Mouse (Mus musculus): ENCODE results near the gene 2410131K14Rik.

The 2410131K14Rik gene

DNA sequence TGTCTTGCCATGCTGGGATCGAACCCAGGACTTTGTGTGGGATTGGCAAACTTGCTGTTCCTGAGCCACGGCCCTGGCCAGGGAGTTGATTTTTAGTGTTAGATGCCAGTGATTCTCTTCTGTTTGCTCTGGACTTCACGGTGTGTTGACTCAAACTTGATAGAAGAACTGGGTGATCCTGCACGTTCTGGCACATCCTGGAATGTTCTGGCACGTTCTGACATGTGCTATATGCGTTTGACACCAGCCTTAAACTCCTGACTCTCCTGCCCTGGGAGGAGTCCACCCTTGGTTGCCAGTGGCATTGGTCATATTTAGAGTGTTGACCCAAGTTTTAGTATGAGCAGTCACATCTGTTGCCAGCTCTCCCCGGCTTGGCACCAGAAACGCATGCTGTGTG lies 17.4 kb downstream of the 2410131K14Rik start:
- DNase-seq, result no peak

DNA sequence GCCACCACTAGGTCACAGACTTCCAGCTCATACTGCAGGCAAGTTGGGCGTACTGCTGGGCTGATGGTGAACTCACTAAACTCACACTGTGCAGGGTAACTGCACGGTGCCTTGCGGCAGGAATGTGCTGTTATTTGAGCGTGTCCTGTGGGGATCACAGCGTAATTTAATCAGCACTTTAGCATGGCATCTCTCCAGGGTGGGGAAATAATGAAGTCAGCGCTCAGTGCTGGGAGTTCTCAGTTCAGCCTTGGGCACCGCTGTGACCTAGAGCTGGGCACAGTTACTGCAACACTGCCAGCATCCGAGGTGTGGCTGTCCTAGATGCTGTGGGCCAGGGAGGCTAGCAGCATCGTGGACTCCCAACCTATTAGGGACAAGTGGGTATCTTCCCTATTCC lies 19.3 kb downstream of the 2410131K14Rik start:
- no peak for DNase-seq

- DNase-seq, result no peak
Observed at GRCm38 (mm10) chr5:118265366-118265765, 20.3 kb downstream of the 2410131K14Rik start.

GRCm38 (mm10) chr5:118266309-118266708 lies 21.3 kb downstream of the 2410131K14Rik start:
- DNase-seq, result peak; percentile 29

- peak; percentile 85 for DNase-seq
Observed at GRCm38 (mm10) chr5:118268987-118269386, 24.0 kb downstream of the 2410131K14Rik start.

DNA sequence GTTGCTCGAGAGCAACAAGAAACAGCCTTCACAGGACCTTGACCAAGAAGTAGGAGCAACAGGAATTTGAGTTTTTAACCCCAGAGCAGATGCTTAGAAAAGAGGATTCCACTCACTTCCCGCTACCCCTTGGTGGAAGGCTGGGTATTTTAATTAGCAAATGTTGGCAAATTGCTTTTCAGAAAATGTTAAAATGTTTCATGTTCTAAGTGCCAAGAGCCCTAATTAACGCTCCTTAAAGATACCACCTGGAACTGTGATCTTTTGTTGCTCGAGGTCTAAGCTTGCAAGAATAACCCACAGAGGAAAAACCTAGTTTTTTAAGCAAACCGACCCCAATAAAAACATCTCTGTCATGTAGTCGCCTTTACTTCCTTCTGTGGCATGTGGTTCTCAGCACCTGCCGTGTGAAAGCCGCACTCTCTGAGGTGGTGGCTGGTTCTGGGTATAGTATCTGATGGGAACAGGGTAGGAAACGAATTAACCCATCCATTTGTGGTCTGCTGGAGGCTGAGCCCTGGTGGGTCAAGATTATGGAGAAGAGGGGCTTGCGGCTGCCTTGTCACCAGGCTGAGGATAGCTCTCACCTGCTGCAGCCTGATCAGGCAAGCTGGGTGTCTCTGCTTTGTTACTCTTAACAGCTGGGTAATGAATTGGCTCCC lies 26.6 kb downstream of the 2410131K14Rik start:
- peak; percentile 56 for DNase-seq

GRCm38 (mm10) chr5:118273446-118273845 lies 28.4 kb downstream of the 2410131K14Rik start:
- no peak for DNase-seq

DNA sequence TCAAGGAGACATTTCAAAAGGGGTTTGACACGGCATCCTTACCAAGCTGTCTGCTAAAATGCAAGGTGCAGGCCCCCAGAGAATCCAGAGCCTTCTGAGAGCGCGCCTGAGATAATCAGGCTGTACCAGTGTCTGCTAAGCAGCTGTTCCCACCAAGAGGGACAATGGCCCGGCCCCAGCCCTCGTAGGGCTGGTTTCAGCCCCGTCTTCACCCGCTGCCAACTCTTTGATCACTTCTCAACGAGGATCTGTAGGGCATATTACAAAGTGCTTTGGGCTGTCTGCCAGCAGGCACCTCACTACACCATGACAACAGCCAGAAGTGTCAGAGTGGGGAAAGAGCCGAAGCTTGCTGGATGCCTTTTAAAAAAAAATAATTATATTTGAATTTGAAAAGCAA lies 29.5 kb downstream of the 2410131K14Rik start:
- DNase-seq, result no peak

- DNase-seq, result no peak
Observed at GRCm38 (mm10) chr5:118276281-118276680, 31.3 kb downstream of the 2410131K14Rik start.

DNA sequence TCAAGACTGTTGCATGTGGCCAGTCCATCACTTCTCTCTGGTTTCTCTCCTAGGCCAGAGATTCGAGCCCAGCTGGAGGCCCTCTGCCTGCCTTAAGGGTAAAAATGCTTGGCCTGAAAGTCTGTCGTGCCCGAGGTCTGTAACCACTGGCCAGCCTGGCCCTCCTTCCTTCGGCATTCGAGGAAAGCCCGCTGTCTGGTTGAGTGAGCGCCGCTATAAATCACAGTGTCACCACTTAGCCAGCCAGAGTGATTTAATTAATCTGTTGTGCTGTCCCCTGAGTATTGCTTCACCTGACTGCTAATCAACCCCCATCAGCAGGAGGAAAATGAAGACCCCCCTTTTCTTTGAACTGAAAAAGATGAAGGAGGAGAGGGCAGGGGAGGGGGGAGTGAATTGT lies 31.7 kb downstream of the 2410131K14Rik start:
- no peak for DNase-seq

GRCm38 (mm10) chr5:118277741-118278495 lies 32.9 kb downstream of the 2410131K14Rik start:
- DNase-seq, result no peak

DNA sequence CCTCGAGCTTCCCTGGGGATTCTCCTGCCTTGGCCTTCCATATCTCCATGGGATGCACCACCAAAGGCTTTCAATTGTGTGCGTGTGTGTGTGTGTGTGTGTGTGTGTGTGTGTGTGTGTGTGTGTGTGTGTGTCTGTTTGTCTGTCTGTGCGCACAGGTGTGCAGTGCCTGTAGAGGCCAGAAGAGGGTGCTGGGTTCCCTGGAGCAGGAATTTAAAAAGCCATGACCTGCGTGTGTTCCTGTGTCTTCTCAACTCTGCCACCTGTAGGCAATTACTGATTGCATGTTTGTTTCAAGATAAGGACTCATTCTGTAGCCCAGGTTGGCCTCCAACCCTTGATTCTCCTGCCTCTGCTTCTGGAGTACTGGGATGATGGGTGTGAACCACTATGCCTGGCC lies 46.4 kb downstream of the 2410131K14Rik start:
- no peak for DNase-seq

DNA sequence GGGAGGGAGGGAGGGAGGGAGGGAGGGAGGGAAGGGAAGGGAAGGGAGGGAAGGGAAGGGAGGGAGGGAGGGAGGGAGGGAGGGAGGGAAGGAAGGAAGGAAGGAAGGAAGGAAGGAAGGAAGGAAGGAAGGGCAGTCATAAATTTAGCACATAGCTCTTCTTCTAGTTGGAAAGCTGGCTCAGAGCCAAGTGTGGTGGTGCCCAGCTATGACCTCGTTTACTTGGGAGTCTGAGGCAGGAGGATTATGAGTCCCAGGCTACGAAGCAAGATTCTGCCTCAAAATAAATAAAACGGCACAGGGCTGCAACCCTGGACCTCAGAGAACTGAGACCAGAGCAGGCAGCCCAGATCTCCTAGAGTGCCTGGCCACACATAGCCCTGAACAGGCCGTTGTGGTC lies 47.4 kb downstream of the 2410131K14Rik start:
- no peak for DNase-seq

GRCm38 (mm10) chr5:118294086-118294864 lies 49.2 kb downstream of the 2410131K14Rik start:
- no peak for DNase-seq

DNA sequence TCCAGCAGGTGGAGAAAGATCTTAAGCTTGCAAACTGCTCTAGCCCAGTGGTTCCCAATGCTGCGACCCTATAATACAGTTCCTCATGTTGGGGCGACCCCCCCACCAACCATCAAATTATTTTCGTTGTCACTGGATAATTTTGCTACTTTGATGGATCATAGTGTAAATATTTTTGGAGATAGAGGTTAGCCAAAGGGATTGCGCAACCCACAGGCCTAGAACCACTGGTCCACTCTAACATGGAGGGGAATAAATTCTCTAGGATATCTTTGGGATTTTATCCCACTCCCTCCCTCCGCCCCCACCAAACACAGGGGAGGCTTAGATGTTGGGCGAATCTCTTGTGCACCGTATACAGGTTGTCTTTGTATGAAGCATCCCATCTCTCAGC lies 49.8 kb downstream of the 2410131K14Rik start:
- no peak for DNase-seq

DNA sequence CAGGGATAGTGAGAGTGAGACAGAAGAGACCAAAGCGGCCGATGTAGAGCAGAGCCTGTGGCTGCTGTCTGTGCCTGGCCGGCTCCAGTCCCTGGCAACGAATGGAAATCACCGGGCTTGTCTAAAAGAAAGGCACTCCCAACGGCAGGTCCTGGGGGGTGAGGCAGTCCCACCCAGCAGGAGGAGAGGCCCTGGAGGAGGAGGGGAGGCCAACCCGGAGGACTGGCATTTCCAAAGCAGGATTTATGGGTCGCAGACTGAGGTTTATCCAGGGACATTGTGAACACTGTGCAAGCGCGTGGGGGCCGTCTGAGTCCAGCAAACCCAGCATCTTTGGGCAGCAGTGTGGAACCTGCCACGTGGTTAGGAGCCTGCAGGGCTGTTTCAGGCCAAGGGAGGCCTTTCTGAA lies 52.3 kb downstream of the 2410131K14Rik start:
- DNase-seq, result no peak

GRCm38 (mm10) chr5:118299720-118300400 lies 54.8 kb downstream of the 2410131K14Rik start:
- no peak for DNase-seq

- no peak for DNase-seq
Observed at GRCm38 (mm10) chr5:118302466-118303155, 57.6 kb downstream of the 2410131K14Rik start.

DNA sequence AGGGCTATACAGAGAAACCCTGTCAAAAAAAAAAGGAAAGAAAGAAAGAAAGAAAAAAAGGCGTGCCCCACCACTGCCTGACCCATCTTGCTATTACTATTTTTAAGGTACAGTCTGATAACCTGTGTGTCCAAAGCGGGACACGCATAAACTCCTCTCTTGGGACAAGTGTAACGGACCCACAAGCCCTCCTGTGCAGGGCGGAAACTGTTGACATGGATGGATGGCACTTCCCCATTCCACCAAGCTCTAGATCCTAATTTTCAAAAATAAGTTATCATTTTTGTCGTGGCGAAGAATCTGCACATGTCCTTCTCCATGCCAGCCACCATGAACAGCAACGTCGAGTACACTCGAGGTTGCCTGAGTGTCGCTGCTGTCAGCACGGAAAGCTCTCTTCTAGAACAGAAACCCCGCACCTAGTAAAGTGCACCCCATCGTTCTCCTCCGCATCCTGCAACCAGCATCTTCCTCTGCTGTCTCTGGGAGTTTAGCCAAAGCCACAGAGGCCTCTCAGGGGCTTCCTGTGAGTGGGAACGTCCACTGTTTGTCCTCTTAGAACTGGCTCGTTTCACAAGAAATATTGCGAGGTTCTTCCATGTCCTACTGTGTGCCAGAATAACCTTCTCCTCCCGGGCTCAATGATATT lies 60.1 kb downstream of the 2410131K14Rik start:
- DNase-seq, result no peak

DNA sequence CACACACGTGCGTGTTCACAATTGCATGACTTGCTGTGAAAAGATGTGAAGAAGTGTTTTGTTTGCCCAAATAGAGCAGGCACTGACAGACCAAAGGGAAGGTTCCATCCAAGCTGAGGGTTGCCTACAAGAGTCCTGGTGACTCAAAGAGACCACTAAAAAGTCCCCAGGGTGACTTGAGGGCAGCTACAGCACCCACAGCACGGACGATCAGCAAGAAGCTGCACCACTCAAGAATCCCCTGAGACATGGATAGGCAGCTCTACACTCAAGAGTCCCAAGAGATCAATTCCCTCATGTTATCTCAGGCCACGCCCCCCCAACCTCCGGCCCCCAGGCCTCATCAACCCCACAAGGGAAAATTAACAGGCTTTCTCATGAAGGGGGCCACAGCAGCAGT lies 65.4 kb downstream of the 2410131K14Rik start:
- DNase-seq, result no peak

DNA sequence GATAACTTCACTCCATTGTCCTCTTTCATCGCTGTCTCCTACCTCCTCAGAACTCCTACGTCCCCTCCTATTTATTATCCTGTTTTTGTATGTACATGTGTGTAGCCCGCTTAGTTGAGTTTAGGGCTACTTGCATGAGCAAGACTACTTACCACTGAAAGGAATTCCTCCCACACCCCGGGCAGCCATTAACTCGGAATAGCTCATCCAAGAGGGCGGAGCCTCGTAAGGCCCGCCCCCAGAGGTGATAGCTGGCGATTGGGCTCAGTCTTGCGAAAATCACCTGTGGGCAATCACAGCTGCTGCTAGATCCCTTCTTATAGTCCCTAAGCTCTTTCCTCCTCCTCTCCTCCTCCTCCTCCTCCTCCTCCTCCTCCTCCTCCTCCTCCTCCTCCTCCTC lies 66.2 kb downstream of the 2410131K14Rik start:
- DNase-seq, result no peak

DNA sequence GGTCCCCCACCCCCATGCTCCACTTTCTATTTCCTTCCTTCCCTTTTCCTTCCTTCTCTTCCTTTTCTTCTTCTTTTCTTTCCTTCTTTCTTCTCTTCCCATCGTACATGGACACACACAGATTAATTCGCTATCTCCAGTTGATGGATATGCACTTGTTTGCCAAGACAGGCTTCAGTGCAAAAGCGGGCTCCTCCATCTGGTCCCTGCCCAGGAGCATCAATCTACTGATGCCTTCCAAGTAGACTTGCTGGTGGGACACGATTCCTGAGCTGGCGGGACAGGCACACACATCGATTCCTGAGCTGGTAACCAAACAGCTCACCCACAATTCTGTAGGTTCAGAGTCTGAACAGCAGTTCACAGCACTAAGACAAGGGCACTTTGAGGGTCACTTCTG lies 68.7 kb downstream of the 2410131K14Rik start:
- DNase-seq, result no peak

Measured in thymus, postnatal 25 days (tissue).